In genomic region chr4:105328776-105329175, GRCm38 (mm10) we compare ENCODE assay signal across 9 mouse cellular contexts.
DNase-seq lines count a peak whose midpoint lies in the region; ATAC-seq and TF ChIP-seq lines count a peak whose summit lies in the region.
"Had no signal": no experiment of that assay in that cellular context is flagged by ENCODE, and none has a peak within 500 bp of the region (broad histone marks: within the 10 kb centered on the region; RNA-seq: fewer than 3 reads in every experiment).

No protein-coding gene starts in this region.

- no peak for ATAC-seq in liver, embryonic 12.5 days
- peak; percentile 80 for ATAC-seq in lung, postnatal 0 days
- no peak for ATAC-seq in megakaryocyte progenitor cell, adult 5-6 weeks (replicated peaks; ENCODE audit: poor library complexity)

- H3K9ac ChIP-seq in liver, adult 2 months (ENCODE audit: low read depth, low read length), result no peak overlapping the region
- no peak overlapping the region for H3K9ac ChIP-seq in liver, embryonic 12.5 days
- no peak overlapping the region for H3K9ac ChIP-seq in lung, postnatal 0 days (replicated peaks; ENCODE audit: low read depth)
- H3K9ac ChIP-seq: midbrain, embryonic 12.5 days had no signal

- no peaks in the 10 kb centered on the region for H3K36me3 ChIP-seq in liver, adult 2 months (ENCODE audit: control insufficient read depth, insufficient read depth, low read length)
- no peaks in the 10 kb centered on the region for H3K36me3 ChIP-seq in liver, embryonic 12.5 days
- no peaks in the 10 kb centered on the region for H3K36me3 ChIP-seq in lung, postnatal 0 days (ENCODE audit: insufficient read depth, low read length)
- no peaks in the 10 kb centered on the region for H3K36me3 ChIP-seq in thymus, adult 2 months (ENCODE audit: control insufficient read depth, insufficient read depth, low read length)
- H3K36me3 ChIP-seq: midbrain, embryonic 12.5 days had no signal

- H3K9me3 ChIP-seq in liver, embryonic 12.5 days (replicated peaks), result no peaks in the 10 kb centered on the region
- no peaks in the 10 kb centered on the region for H3K9me3 ChIP-seq in lung, postnatal 0 days (ENCODE audit: low read length)
- H3K9me3 ChIP-seq: midbrain, embryonic 12.5 days had no signal

- H3K27me3 ChIP-seq in liver, adult 2 months (ENCODE audit: control insufficient read depth, insufficient read depth, low read length), result no peaks in the 10 kb centered on the region
- H3K27me3 ChIP-seq in liver, embryonic 12.5 days (replicated peaks), result no peaks in the 10 kb centered on the region
- no peaks in the 10 kb centered on the region for H3K27me3 ChIP-seq in lung, postnatal 0 days (replicated peaks; ENCODE audit: insufficient read depth, low read length)
- no peaks in the 10 kb centered on the region for H3K27me3 ChIP-seq in thymus, adult 2 months (ENCODE audit: control insufficient read depth, insufficient read depth, low read length)
- H3K27me3 ChIP-seq: midbrain, embryonic 12.5 days had no signal

- no peak for TF ChIP-seq CTCF in liver, adult 2 months (IDR thresholded peaks at IDR 0.05; ENCODE audit: low read depth, low read length)
- no peak for TF ChIP-seq CTCF in lung, postnatal 0 days (IDR thresholded peaks at IDR 0.05)
- no peak for TF ChIP-seq CTCF in thymus, adult 2 months (IDR thresholded peaks at IDR 0.05; ENCODE audit: borderline replicate concordance, control insufficient read depth, extremely low read depth, insufficient read depth, low read length, poor library complexity)

- no peak overlapping the region for H3K4me2 ChIP-seq in liver, embryonic 12.5 days
- no peak overlapping the region for H3K4me2 ChIP-seq in lung, postnatal 0 days (replicated peaks; ENCODE audit: low read depth, low read length)
- H3K4me2 ChIP-seq: midbrain, embryonic 12.5 days had no signal

- peaks cover 10% of the 10 kb centered on the region for H3K4me1 ChIP-seq in liver, adult 2 months (ENCODE audit: control insufficient read depth, insufficient read depth, low read length)
- H3K4me1 ChIP-seq in liver, embryonic 12.5 days, result no peaks in the 10 kb centered on the region
- no peaks in the 10 kb centered on the region for H3K4me1 ChIP-seq in lung, postnatal 0 days (ENCODE audit: insufficient read depth, low read depth, low read length)
- no peaks in the 10 kb centered on the region; the same call in 1 of the 2 replicates for H3K4me1 ChIP-seq in thymus, adult 2 months (replicated peaks; ENCODE audit: control insufficient read depth, insufficient read depth, low read length)

- 9% methylated on average over 10 of the region's 10 CpGs for WGBS in liver, adult 2 months
- WGBS in liver, embryonic 12.5 days (ENCODE audit: insufficient replicate concordance), result 53% methylated on average over 10 of the region's 10 CpGs
- WGBS in lung, postnatal 0 days, result 20% methylated on average over 10 of the region's 10 CpGs
- WGBS in thymus, adult 2 months, result 85% methylated on average over 10 of the region's 10 CpGs

- H3K27ac ChIP-seq in liver, adult 2 months (replicated peaks; ENCODE audit: insufficient read depth, low read depth, low read length), result peak overlapping the region; percentile 87
- no peak overlapping the region for H3K27ac ChIP-seq in liver, embryonic 12.5 days
- H3K27ac ChIP-seq in lung, postnatal 0 days (ENCODE audit: low read length), result no peak overlapping the region
- no peak overlapping the region for H3K27ac ChIP-seq in thymus, adult 2 months (ENCODE audit: control insufficient read depth, insufficient read depth, low read length)
- H3K27ac ChIP-seq: midbrain, embryonic 12.5 days had no signal

- no peaks in the 10 kb centered on the region for H3K79me2 ChIP-seq in liver, adult 2 months (ENCODE audit: control insufficient read depth, insufficient read depth, low read length)

- no peak for TF ChIP-seq POLR2A in liver, adult 2 months (IDR thresholded peaks at IDR 0.05; ENCODE audit: extremely low read depth, insufficient read depth, low read length)
- no peak for TF ChIP-seq POLR2A in thymus, adult 2 months (IDR thresholded peaks at IDR 0.05; ENCODE audit: control insufficient read depth, extremely low read depth, insufficient read depth, low read length, poor library complexity)

- TF ChIP-seq EP300 in lung, postnatal 0 days (IDR thresholded peaks at IDR 0.05), result no peak

- peak; percentile 97 for DNase-seq in liver, adult 2 months (ENCODE audit: extremely low read depth, low read depth, low spot score)
- peak; percentile 70 for DNase-seq in fibroblast of lung, adult 2 months (ENCODE audit: low read depth)
- peak; percentile 88 for DNase-seq in kidney, adult 18-20 months
- peak; percentile 78 for DNase-seq in lung, postnatal 0 days (ENCODE audit: low spot score)
- DNase-seq in embryo, embryonic 9.5 days (ENCODE audit: extremely low spot score), result no peak
- no peak for DNase-seq in thymus, adult 2 months

- no peak overlapping the region for H3K4me3 ChIP-seq in liver, adult 2 months (ENCODE audit: insufficient read depth, low read depth, low read length)
- H3K4me3 ChIP-seq in liver, embryonic 12.5 days, result no peak overlapping the region
- H3K4me3 ChIP-seq in lung, postnatal 0 days (ENCODE audit: low read depth, low read length), result no peak overlapping the region
- no peak overlapping the region for H3K4me3 ChIP-seq in thymus, adult 2 months (ENCODE audit: control insufficient read depth, insufficient read depth, low read length)
- H3K4me3 ChIP-seq: midbrain, embryonic 12.5 days had no signal

Comparison
In these comparisons a context has a peak if more than half of its experiments do, and no peak if none do; other contexts are left out.
1. DNase-seq: peak in liver, adult 2 months (single experiment), fibroblast of lung, adult 2 months (single experiment), kidney, adult 18-20 months (single experiment) and lung, postnatal 0 days (single experiment); none in embryo, embryonic 9.5 days (single experiment) and thymus, adult 2 months (single experiment).